Mouse (Mus musculus): Measurements from ENCODE around the gene Nr1i2.
A peak's percentile ranks its signal among the peaks of the same experiment; 100 is the strongest.
"Not testable (repeated sequence)": the region's sequence is repeated elsewhere in the genome, so short reads cannot be mapped to it uniquely, and the experiment has no call there.

Gene Nr1i2

GRCm38 (mm10) chr16:38294685-38295348 is at the start of gene Nr1i2:
Nr1i2 (minus strand) TSS chr16:38294824.
- DNase-seq (ENCODE audit: low spot score), result no peak

DNA sequence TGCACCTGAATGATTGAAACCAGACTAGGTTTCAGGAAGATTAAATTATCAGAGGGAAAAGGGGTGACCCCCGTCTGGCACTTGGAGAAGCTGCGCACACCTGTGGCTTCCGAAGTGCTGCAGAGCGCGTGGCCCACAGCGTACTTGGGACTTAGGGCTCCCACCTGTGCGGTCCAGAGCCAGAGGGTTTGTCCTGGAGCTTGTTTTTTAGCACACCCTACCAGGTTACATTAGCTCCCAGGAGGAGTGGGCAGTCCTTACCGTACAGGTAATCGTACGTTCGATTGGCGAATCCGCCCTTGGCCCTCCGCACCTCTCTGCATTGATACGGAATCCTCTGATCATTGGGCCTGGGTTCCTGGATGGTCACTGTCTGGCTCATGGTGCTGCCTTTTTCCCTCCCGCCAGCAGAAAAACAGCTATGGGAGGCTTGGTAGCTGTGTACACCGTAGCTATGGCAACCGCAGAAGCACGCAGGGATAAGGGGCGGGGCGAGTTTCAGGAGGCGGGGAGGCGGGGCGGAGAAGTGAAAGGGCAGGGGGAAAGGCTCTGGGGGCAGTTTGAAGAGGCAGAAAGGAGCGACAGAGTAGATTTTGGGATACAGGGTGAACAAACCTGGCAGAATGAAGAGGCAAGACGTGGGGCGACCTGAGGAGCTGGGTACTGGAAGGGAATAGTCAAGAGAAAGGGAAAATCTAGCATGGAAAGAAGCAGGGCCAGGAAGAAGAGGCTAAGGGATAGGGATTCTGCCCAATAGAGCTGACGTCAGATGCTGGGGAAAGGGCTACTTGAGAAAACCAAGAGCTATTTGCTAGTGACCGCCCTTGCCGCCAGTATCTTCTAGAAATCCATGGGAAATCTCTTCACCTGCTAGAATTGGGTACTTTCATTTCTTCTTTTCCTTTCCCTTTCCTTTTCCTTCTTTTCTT is 47.0 kb upstream of the Nr1i2 start, which contains the start of gene Maats1:
TSS of gene Maats1 (minus strand) at position 748 of the 929 bp plus-strand sequence.
- peak; percentile 92 for DNase-seq (ENCODE audit: low spot score)

DNA sequence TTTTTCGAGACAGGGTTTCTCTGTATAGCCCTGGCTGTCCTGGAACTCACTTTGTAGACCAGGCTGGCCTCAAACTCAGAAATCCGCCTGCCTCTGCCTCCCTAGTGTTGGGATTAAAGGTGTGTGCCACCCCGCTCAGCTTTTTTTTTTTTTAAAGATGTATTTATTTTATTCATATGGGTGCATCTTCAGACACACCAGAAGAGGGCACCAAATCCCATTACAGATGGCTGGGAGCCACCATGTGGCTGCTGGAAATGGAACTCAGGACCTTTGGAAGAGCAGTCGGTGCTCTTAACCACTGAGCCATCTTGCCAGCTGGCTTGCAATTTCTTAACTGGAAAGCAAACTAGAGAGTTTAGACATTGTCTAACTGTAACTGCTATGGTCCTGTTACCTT is 43.5 kb upstream of the Nr1i2 start:
- not testable (repeated sequence) for DNase-seq (ENCODE audit: low spot score)

GRCm38 (mm10) chr16:38334431-38334830 is 39.8 kb upstream of the Nr1i2 start:
- DNase-seq (ENCODE audit: low spot score), result no peak

DNA sequence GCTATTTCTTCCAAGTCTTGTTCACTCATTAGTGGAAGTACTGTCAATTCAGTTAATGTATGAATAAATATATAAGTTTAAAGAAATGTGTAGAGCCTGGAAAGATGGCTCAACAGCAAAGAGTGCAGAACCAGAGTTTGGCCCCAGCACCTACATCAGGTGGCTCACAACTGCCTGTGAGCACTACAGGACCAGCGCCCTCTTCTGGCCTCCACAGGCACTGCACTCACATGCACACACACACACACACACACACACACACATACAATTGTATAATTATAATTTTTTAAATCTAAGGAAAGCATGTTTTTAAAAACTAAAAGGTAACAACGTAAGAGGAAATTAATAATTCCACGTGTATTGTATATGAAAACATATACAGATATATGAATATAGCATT is 34.7 kb upstream of the Nr1i2 start:
- no peak for DNase-seq (ENCODE audit: low spot score)

- DNase-seq (ENCODE audit: low spot score), result no peak
These were observed 32.3 kb upstream of the Nr1i2 start for GRCm38 (mm10) chr16:38326778-38327397.

DNA sequence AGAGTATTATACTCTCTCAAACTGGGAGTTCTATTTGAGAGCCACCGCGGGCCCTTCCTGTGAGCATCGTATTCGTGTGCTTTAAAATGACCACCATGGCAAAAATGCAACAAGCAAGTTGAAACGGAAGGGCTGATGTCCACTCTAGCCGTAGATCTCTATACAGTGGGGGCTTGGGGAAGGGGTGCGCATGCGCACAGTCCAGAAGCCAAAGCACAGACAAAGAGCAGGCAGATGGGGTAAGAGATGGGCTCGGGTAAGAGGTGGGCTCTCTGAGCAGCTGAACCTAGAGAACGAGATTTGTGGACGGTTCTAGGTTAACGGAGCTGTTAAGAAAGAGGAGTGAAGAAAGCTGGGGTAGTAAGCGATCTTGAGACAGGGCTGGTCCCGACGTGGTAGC is 29.7 kb upstream of the Nr1i2 start:
- DNase-seq (ENCODE audit: low spot score), result no peak

DNA sequence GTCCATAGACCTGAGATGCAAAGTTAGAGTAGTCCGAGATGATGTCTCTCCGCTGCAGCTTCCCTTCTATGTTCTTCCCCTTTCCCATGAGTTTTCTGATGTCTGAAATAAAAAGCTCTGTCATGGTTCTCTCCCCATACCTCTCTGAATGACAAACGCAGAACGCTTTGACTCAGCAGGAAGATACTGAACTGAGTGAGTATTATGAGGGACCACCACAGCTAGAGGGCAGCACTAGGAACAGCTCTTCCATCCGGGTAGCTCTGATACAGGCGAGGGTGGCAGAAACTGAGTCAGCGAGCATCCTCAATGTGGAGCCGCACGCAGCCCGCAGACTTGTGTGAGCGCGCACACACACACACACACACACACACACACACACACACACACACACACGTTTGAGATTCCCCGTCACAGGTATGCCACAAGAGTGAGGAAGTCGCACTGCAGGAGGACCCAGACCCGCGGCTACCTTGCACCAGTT is 26.9 kb upstream of the Nr1i2 start:
- peak; percentile 54 for DNase-seq (ENCODE audit: low spot score)

GRCm38 (mm10) chr16:38319087-38319486 is 24.5 kb upstream of the Nr1i2 start:
- no peak for DNase-seq (ENCODE audit: low spot score)

DNA sequence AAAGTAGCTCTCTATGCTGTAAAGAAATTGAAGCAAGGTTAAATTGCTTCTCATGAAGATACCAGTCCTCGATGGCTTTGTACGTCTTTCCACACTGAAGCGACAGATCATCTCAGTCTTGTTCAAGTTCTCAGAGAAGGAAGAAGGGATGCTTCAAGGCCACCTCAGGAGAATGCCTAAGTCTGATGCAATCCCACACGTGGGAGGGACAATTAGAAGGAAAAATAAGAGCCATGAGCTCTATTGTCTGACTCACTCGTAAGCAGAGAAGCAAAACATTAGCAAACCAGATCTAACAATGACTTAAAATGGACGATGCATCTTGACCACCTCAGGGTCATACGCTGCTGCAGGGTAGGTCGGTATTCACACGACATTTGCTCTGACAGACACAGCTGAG is 23.9 kb upstream of the Nr1i2 start:
- no peak for DNase-seq (ENCODE audit: low spot score)

DNA sequence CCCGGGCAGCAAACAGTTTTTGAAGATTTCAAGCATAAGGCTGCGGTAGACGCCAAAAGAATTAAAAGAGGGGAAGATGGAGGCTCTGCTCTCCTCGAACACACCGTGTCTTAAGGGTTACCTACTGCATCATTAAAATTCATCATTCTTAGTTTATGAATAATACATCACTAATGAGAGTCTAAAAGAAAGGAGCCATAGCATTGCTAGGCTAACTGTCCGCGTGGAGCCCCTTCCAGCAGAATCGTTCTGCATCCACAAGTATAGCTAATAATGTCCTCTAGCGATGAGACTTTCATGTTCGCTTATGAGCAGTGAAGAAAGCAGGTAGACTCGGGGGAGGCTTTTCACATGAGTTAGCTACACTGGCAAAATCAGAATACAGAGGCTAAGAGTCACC is 13.6 kb upstream of the Nr1i2 start:
- no peak for DNase-seq (ENCODE audit: low spot score)

- DNase-seq (ENCODE audit: low spot score), result no peak
These were observed 13.0 kb upstream of the Nr1i2 start for GRCm38 (mm10) chr16:38307651-38308050.

- no peak for DNase-seq (ENCODE audit: low spot score)
These were observed 12.6 kb upstream of the Nr1i2 start for GRCm38 (mm10) chr16:38307221-38307605.

- DNase-seq (ENCODE audit: low spot score), result peak; percentile 62
These were observed 12.1 kb upstream of the Nr1i2 start for GRCm38 (mm10) chr16:38306571-38307220.

- DNase-seq (ENCODE audit: low spot score), result peak; percentile 61
These were observed 10.0 kb upstream of the Nr1i2 start for GRCm38 (mm10) chr16:38304460-38305194.

GRCm38 (mm10) chr16:38302367-38302766 is 7.7 kb upstream of the Nr1i2 start:
- DNase-seq (ENCODE audit: low spot score), result no peak

DNA sequence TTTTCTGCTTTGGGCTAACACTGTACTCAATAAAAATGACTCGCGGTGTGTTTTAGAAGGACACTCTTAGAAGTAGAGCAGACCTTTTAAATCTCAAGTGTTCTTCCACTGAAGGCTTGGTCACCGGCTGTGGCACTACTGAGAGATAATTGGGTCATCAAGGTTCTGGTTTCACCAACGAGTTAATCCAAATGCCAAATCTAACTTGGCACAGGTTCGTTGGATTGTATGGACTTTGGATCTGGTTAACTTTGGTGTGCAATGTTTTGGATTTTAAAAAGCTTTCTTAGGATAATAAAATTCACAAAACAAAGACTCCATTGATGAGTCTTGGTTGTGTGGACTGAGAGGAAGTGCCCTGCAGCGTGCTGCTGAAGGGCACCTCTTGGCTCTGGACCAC is 3.8 kb upstream of the Nr1i2 start:
- DNase-seq (ENCODE audit: low spot score), result no peak

GRCm38 (mm10) chr16:38295349-38295930 is 816 bp upstream of the Nr1i2 start:
- no peak for DNase-seq (ENCODE audit: low spot score)

- no peak for DNase-seq (ENCODE audit: low spot score)
These were observed 4.5 kb downstream of the Nr1i2 start for GRCm38 (mm10) chr16:38290151-38290550.

DNA sequence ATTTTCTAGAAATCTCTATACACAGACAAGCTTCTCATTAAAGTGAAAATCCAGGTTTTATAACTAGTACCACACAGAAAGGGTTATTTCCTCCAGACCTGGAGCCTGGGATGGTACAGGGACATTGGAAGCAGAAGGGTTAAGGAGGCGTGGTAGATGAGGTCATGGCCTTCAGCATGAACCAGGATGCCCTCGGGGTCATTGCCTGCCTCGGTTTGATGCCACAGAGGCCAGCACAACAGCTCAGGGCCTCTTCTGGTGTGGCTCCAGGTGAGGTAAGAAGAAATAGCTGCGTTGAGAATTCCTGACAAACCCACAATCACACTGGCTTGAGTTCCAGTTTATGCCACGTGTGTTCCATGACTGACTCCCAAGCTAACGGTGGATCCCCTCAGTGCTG is 5.8 kb downstream of the Nr1i2 start:
- DNase-seq (ENCODE audit: low spot score), result no peak

GRCm38 (mm10) chr16:38287762-38288161 is 6.9 kb downstream of the Nr1i2 start:
- DNase-seq (ENCODE audit: low spot score), result no peak
